Mouse (Mus musculus) neural tube, embryonic 10.5 days (tissue): ENCODE data around the gene C1qa.
A peak's percentile ranks its signal among the peaks of the same experiment; 100 is the strongest.

ENCODE experiments used
- DNase-seq: peaks from one replicate; pipeline ENCODE4 v3.0.0-alpha.2; 2017; ENCODE audit warnings: low spot score; ENCODE audit errors: extremely low spot score

C1qa gene

GRCm38 (mm10) chr4:136898637-136899036, at the start of gene C1qa:
TSS of gene C1qa (minus strand) at chr4:136898803.
- no peak for DNase-seq

GRCm38 (mm10) chr4:136945397-136945796, 46.8 kb upstream of the C1qa start:
- peak; percentile 55 for DNase-seq

GRCm38 (mm10) chr4:136944558-136945350, 46.2 kb upstream of the C1qa start:
- no peak for DNase-seq

GRCm38 (mm10) chr4:136943175-136943574, 44.6 kb upstream of the C1qa start:
- no peak for DNase-seq

GRCm38 (mm10) chr4:136942761-136943160, 44.2 kb upstream of the C1qa start:
- DNase-seq = no peak

- no peak for DNase-seq
Observed at GRCm38 (mm10) chr4:136937935-136938334, 39.3 kb upstream of the C1qa start.

- DNase-seq = no peak
Observed at GRCm38 (mm10) chr4:136937344-136937743, 38.7 kb upstream of the C1qa start.

- DNase-seq = no peak
Observed at GRCm38 (mm10) chr4:136934746-136935613, 36.4 kb upstream of the C1qa start.

GRCm38 (mm10) chr4:136930474-136930873, 31.9 kb upstream of the C1qa start:
- no peak for DNase-seq

GRCm38 (mm10) chr4:136928928-136929327, 30.3 kb upstream of the C1qa start:
- DNase-seq = peak; percentile 40

DNA sequence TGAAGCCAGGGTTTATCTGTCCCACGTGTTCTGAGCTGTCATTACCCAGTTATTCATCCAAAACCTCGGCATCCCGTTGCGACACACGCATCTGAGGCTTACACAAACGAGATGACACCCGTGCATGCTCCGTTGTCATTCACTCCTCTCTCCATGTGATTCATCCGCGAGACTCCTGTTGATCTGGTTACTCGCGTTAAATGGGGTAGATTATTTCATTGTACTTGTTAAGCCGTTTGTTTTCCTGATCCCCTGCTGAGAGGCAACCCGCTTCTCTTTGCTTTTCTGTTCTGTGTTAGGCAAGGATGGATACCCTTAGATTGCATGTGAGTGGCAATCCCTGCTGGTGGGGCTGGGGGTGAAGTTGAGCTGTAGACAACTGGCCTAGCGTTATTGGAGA, 27.2 kb upstream of the C1qa start:
- DNase-seq = no peak

DNA sequence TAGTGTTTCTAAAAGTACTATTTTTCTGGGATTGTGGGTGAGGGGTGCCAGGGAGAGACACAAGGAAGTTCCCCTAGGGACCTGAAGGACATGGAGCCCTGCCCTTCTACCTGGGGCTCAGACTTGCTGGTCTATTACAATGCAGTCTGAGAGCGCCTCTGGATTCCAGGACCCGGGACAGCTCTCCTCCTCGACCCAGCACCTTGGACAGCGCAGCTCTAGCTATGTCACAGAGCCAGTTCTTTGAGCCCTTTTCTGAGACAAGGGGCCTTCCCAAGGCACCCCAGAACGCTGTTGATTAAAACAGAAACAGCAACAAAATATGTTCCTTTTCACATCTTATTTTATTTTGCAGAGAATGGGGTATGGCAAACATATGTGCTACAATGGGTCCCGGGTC, 25.9 kb upstream of the C1qa start:
- DNase-seq = peak; percentile 81

- DNase-seq = no peak
Observed at GRCm38 (mm10) chr4:136919526-136919925, 20.9 kb upstream of the C1qa start.

DNA sequence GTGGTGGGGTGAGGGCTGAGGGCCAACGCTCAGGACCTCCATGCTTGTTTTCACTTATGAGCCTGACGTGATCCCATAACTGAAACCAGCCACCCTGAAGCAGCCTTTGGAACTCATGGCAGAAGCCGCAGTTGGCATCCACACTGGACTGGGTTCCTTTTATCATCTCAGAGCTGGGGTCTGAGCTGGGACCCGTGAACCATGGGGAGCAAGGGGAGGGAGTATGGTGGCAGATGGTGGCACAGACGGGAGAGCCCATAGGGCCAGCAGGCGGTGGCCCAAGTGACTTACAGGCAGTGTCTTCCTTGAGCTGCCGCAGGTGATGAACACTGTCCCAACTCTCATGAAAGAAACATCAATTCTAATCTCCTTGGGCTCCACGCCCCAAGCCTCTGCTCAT, 20.2 kb upstream of the C1qa start:
- DNase-seq = no peak

DNA sequence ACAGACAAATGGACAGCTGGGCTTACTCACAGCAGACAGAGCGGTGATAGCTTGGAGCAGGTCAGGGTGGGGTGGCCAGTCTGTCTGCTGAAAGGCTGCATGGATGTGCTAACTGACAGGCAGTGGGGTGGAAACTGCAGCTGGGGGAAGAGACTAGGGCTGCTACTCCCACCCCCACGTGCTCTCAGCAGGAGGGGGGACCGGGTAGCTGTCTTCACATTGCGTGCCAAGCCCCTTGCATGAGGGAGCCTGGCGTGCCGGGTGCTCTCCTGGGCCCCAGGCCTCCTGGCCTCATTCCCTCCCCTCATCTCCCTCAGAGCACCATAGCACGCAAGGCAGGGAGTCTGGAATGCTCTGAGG, 18.5 kb upstream of the C1qa start:
- DNase-seq = no peak

DNA sequence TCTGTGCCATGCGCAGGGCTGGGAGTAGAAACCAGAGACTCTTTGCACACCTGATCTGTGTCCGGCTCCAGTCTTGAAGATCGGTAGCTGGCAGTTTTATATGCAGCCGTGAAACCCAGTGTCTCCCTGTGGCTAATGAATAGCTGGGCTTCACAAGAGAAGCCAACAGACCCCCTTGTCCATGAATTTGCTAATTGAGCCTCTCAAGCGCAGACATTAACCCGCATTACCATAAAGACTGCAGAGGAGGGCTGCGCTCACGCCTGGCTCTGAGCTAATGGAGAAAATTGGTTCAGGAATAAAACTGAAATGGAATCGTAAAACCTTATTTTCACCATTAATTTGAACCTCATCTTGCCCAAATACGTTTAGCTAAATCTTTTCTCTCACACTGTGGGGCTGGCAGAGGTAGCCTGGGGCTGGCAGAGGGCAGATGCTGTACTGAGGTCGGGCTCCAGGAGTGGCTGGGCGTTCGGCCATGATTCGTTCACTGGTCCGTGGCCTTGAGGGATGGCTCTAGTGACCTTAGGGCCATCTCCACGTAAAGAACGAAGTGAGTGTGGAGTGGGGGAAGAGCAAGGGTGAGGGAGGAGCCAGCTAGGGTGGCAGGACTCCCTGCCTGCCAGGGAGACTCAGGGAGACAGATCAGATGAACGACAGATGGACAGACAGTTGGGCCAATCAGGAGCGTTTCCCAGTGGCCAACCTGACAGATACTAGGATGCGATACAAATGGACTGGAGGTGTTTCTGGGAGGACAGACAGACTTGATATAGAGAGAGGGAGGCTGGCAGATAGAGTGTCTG, 18.0 kb upstream of the C1qa start:
- no peak for DNase-seq

DNA sequence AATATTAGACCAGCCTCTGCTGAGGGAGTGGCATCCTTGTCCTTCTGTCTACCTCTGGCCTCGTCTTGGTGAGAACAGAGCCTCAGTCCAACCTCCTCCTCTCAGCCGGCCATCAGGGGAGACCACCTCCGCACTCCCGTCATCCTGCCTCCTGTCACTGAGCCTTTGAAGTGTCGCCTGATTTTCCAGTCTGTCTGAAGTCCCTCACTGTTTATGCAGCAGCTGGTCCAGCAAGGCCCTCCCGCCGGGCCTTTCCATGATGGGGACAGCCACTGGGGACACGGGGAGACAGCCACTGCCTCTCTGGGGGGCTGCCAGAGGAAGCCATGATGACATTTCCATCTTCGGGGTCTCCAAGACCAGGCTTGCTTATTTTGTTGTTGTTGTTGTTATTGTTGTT, 14.2 kb upstream of the C1qa start:
- DNase-seq = no peak

DNA sequence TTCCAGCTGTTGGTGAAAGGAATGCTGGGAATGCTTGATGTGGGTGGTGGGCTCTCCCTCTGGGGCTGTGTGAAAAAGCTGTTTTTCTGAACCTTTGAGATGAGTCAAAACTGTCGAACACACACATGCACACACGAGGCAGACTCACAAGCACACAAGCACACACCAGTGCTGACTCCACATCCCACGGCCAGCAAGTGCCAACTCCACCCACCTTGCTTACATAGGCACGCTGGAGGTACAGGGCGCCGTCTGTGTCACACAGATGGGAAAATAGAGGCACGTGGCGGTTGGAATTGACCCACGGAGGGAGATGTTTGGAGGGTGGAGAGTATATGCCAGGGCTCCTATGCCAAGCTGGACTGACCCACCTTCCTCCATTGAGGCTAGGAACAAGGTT, 13.2 kb upstream of the C1qa start:
- DNase-seq = no peak

DNA sequence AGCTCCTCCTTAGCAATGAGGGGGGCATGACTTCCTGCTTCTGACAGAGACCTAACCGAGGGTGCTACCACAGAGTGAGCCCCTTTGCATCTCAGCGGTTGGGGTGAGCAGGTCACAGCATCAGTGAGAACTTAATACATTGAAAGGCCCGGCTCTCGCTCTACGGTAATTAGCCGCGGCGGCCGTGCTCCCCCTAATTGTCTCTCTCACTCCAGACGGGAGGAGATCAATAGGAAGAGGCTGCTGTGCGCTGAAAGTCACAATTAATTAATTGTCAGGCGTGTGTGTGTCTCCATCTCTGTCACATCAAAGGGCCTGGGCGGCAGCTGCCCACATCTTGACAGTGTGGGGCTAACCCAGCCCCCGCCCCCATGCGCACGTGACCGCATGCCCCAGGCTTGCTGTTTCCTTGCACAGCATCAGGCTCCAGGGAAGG, 12.6 kb upstream of the C1qa start:
- no peak for DNase-seq

GRCm38 (mm10) chr4:136907809-136908208, 9.2 kb upstream of the C1qa start:
- no peak for DNase-seq

DNA sequence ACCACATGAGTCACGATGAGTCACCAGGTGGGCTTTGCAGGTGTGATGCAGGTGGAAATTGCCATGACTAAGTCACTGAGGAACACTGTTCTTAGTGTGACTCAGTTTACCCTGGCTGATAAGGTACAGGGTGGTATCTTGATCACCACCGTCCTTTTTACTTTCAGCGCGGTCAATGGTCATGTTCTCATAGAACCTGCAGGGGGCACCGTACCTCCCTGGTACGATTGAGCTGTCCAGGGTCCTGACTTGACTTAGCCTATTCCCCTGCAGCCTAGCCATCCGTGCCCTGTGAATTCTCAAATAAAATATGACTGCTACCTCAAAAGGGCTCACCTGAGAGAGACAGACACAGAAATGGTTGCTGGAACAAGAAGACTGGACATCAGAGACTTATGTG, 8.4 kb upstream of the C1qa start:
- DNase-seq = peak; percentile 59
